Mouse (Mus musculus) gastrocnemius, postnatal 25 days (tissue): ENCODE results near the gene Atp8b2. TPM values are rescaled to one million over a fixed set of nuclear protein-coding genes. Genes with fewer than 3 reads are reported as not detected.
A peak's percentile ranks its signal among the peaks of the same experiment; 100 is the strongest.

Experiments used
- DNase-seq: peaks from one replicate; pipeline ENCODE4 v3.0.0; 2022
- long read RNA-seq, 2 experiments: library from polyadenylated mRNA; stranded (forward); transcript quantifications; one replicate each; pipeline ENCODE4 v2.0.0; 2021
- total RNA-seq, 2 experiments: library from RNA; stranded (reverse); gene quantifications; 1 replicate in 1 of 2; 2 replicates in 1 of 2; pipeline ENCODE4 v1.2.3; 2021

Gene Atp8b2
- 10 to 100 TPM; 14.1 to 15.1 TPM for total RNA-seq
- long read RNA-seq, experiment 1, full-length matches to known transcripts: 1 of 3 reads
- long read RNA-seq, experiment 1, partial matches to known transcripts: 0 of 3 reads
- long read RNA-seq, experiment 1, other reads (novel, unspliced or antisense): 2 of 3 reads
- long read RNA-seq, experiment 2, full-length matches to known transcripts: 4 of 8 reads
- long read RNA-seq, experiment 2, partial matches to known transcripts: 1 of 8 reads
- long read RNA-seq, experiment 2, other reads (novel, unspliced or antisense): 3 of 8 reads

DNA sequence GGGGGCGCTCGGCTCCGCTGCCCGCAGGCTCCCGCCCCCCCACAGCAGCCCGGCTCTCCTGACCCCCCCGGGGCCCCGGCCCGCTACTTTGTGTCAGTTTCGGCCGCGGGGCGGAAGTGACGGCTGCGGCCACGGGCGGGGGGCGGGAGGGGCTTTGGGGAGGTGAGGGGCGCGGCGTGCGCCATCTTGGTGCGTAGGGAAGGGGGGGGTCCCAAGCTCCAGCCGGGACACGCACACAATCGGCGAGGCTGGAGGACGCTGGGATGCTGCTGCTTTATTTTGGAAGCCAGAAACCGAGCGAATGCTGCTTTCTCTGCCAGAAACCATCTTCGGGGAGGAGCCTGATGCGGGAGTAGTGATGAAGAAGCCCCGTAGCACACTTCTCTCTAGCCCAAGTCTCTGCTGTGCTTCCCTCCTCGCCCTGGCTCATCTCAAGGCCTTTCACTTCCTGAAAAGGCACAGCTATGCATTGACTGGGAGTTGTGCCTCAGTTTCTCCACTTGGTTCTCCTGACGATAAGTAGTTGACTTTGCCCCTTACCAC is at the start of gene Atp8b2:
TSS of gene Atp8b2 (minus strand) at position 288 of the 543 bp plus-strand sequence.
- peak; percentile 69 for DNase-seq

- no peak for DNase-seq
Measured at GRCm38 (mm10) chr3:90010291-90010690, 47.0 kb upstream of the Atp8b2 start.

DNA sequence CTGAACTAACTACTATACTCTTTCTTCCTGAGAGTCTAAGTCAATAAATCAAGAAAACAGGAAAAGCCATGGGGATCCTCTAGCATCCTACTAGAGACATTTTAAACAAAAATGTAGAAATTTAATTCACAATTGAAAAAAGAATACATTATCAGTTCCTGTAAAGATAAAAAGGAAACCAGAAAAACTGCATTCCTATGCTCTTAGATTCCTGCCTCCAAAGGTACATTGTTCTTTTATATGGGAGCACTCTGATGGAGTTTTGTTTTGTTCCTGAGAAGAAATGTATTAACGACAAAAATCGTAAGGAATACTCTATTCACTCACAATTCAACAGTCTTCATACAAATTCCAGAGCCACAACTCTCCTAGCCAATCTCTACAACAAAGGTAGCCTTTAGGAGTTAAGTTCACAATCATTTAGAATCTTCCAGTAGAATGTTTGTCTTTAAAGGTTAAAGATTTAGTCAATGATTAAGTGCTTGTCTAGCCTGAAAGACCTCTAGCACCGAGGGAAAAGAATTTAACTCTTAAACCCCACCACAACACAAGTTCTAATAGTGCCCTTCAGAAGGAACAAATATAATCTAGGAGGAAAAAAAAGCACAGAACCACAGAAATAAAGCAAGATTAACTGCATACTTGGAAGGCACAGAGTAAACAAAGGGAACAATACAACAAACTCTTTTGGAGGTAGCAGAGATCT is 40.9 kb upstream of the Atp8b2 start:
- no peak for DNase-seq

DNA sequence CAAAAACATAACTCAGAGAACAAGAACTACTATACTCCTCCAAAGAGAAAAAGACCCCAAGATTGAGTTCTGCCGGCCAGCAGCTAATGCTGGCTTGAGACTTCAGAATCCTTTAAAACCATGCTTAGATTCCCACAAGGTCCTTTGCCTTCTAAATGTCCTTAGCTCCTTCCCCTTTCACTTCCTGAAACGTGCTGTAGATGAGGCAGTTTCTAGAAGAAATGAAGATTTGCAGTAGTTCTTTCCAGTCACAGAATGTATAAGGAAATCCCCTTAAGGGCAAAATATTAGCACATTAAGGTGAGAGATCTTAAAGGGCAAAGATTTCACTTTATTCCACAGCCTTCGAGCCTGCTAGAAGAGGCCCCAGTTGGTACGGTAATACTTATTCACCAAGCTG is 36.5 kb upstream of the Atp8b2 start:
- no peak for DNase-seq

DNA sequence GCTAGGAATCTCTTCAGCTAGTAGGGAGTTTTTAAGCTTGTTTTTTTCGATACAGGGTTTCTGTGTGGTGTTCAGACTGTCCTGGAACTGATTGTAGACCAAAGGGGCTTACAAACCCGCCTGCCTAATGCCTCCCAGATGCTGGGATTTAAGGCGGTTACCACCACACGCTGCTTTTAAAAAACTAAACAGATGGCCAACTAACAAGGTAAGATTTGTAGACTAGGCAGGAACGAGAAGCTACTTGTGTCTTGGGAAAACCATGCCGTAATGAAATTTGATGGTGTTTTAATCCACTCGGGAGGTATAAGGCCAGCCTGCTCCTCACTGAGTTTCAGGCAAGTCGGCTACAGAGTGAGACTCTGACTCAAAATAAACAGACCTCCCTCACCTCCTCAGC is 35.8 kb upstream of the Atp8b2 start:
- DNase-seq: no peak

- peak; percentile 88 for DNase-seq
Measured at GRCm38 (mm10) chr3:89998612-89999054, 35.3 kb upstream of the Atp8b2 start, which contains the start of gene Hax1. TSS of gene Hax1 (minus strand) at chr3:89998780.

DNA sequence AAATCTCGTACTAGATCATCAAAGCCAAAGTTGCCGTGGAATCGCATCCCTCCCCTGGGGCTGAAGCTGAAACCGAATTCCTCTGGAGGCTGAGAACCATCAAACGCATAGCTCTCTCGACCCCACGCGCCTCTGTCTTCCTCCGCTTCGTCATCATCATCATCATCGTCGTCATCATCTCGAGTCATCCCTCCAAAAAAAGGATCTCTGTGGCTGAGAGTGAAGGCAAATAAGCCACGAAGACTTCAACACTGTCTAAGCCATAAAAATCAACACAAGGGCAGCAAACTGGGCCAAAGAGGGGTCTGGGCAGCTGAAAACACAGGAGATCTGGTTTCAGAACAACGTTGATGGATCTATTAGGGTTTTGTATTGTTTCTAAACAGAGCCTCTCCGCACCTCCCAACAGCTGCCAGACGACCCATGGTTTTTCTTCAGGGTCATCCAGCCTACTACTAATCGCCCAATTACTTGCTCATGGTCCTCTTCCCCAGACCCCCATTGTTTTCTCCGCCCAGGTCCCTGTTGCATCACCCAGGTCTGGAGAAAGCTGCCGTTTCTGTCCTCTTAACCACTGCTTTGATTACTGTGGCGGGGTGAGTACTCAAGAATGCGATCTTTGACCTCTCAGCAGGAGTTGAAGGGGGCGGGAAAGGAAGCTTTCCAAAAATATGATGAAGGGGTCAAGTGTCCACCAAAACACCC is 34.6 kb upstream of the Atp8b2 start:
- DNase-seq: no peak

DNA sequence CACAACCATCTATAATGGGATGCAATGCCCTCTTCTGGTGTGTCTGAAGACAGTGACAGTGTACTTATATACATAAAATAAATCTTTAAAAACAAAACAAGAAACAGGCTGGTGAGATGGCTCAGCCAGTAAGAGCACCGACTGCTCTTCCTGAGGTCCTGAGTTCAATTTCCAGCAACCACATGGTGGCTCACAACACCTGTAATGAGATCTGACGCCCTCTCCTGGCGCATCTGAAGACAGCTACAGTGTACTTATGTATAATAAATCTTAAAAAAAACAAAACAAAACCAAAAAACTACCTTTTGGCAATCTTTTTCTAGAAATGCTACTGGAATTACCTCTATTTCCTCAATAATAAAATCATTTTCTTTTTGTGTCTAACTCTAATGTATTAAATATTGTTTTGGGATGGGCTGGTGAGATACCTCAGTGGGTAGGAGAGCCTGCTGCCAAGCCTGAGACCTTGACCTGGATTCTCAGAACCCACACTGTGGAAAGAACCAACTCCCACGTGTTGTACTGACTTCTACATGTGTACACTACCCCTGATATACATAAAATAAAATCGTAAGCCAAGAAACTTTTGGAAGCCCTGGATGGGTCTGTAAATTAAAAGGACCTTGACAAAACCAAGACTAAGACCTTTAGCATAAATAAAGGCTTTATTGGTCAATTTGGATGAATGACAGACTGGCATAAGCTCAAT is 31.7 kb upstream of the Atp8b2 start:
- DNase-seq: no peak

DNA sequence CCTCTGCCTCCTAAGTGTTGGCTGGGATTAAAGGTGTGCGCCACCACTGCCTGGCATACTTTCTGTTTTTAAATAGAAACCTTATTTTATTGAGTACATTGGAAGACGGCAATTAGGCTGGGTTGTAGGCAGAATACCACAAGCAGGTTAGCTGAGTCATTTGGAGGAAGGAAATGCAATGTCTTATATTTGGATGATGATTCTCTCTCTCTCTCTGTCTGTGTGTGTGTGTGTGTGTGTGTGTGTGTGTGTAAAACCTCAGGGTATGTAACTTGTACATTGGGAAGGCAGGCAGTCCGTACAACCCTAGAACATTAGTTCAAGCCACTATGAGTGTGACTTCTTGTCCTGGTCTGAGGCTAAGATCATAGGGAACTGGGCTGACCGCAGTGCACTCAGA is 24.5 kb upstream of the Atp8b2 start:
- DNase-seq: no peak

- no peak for DNase-seq
Measured at GRCm38 (mm10) chr3:89987211-89987610, 23.9 kb upstream of the Atp8b2 start.

GRCm38 (mm10) chr3:89982426-89982825 is 19.1 kb upstream of the Atp8b2 start:
- DNase-seq: no peak

- no peak for DNase-seq
Measured at GRCm38 (mm10) chr3:89976859-89977258, 13.6 kb upstream of the Atp8b2 start.

DNA sequence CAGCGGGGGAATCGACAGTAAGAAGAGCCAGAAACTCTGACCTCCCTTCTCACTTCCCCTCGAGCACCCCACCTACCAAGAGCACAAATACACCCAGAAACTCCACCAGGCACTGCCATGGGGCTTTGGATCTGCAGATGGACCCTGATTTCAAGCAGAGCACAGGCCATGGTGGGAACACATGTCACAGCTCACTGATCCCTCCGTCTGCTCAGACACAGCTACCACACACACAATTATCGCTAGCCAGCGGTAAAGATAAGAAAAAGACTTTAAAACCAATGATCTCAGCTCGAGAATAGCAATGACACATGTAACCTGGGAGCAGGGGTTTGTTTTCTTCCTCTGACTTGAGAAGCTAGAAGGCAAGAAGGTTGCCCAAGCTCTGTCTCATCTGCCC is 5.2 kb upstream of the Atp8b2 start:
- DNase-seq: no peak

GRCm38 (mm10) chr3:89966946-89967345 is 3.6 kb upstream of the Atp8b2 start:
- DNase-seq: no peak

- DNase-seq: no peak
Measured at GRCm38 (mm10) chr3:89965972-89966371, 2.7 kb upstream of the Atp8b2 start.

- no peak for DNase-seq
Measured at GRCm38 (mm10) chr3:89965557-89965956, 2.2 kb upstream of the Atp8b2 start.

DNA sequence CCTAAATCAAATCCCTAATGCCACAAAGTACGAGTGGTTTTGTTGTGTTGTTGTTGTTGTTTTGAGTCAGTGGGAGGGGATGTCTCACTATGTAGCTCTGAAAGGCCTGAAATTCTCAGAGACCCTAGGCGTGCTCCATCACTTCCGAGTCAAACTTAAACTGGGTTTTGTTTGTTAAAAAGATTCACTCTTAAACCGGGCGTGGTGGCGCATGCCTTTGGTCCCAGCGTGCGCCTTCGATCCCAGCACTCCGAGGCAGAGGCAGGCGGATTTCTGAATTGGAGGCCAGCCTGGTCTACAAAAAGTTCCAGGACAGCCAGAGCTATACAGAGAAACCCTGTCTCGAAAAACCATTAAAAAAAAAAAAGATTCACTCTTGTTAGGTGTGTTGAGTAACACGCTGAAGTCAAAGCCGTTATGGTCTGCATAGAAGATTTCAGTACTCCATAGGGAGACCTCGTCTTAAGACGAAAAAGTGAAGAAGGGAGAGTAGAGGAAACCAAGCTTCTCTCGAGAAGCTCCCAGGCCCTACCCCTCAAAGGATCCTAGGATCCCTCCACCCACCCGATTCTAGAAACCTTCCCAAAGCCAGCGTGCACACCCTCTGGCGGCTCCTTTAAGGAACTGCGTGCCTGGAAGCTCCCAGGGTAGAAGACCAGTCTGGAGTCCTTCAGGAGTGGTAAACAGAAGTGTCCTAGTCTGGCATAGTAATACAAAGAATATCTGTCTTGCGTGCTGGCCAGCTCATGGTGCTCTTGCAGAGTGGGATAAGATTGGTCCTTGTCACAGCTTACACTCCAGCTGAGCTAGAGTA is 825 bp upstream of the Atp8b2 start:
- peak; percentile 37 for DNase-seq

DNA sequence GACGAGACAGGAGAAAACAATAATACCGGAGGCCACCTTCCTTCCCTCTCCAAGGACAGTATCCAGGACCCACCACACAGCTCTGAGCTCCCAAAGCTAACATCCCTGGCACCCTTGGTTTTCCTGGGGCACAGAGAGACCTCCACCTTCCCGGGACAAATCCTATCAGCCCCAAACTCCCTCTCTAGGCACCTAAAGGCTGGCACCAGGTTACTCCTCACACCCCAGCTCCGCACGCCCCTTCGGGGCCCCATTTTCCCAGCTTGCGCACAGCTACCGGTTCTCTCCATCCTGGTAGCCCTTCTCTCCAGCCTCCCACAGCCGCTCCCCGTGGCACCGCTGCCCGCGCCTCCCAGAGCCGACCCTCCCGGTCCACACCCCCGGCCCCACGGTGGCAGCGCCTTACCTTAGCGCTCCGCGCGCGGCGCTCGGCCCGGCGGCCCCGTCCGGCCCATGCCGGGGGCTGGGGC is 522 bp downstream of the Atp8b2 start:
- no peak for DNase-seq

GRCm38 (mm10) chr3:89962059-89962750 is 1.1 kb downstream of the Atp8b2 start:
- DNase-seq: peak; percentile 49

DNA sequence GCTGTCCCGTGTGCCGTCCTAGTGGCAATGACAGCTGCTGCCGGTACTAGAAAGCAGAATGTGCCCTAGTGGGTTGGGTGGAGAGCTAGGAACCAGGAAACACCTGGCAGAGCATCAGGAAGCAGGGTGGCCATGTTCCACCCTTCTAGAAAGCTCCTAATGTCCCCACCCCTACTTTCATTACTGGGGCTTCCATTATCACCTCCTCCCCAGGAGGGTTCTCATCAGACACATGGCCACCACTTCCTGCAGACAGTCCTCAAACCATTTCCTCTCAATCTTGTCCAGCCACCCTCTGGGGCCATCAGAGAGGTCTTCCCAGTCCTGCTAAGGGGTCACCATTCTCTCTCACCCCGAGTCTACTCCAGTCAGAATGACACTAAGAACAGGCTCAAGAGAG is 1.9 kb downstream of the Atp8b2 start:
- DNase-seq: no peak
